Mouse (Mus musculus) heart, postnatal 0 days (tissue): Measurements from ENCODE around the gene Dact3.

Experiments used
- CTCF ChIP-seq: IDR thresholded peaks from 2 replicates; pipeline ENCODE4 v1.5.1; 2016; ENCODE audit warnings: antibody characterized with exemption, control low read depth, low read depth
- EP300 ChIP-seq: IDR thresholded peaks from 2 replicates; pipeline ENCODE4 v1.6.1; 2016; ENCODE audit warnings: antibody characterized with exemption, low read depth

GRCm38 (mm10) chr7:16876608-16877007 is 1.5 kb downstream of the Dact3 start:
- TF ChIP-seq CTCF (no peak), EP300 (no peak)
